Mouse (Mus musculus): ENCODE measurements around the gene Bptf. TPM values are rescaled to one million over a fixed set of nuclear protein-coding genes. Genes with fewer than 3 reads are reported as not detected.
"Not testable (repeated sequence)": the region's sequence is repeated elsewhere in the genome, so short reads cannot be mapped to it uniquely, and the experiment has no call there.

Gene Bptf
- polyA plus RNA-seq, 1 experiment from 2014 or later, result 30.1 TPM

DNA sequence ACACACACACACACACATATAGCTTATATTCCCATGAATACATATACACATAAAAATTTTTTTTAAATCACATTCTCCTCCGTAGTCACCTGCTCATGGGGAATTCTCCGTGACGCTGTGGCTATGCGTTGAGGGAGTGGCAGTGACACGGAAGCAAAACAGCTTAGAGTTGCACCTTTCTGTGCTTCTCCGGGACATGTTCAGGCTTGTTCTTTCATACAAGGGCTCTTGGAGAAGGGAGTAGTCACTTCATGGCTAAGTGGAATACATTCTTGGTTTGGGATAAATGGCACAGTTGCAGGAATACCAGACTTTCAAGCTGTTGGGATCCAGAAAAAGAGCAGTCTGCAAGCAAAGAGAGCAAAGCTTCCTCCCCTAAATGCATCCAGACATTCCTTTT lies 5.7 kb upstream of the Bptf start:
- no peak overlapping the region for H3K4me3 ChIP-seq
- H3K27ac ChIP-seq, result no peak overlapping the region
- H3K27me3 ChIP-seq, result no peaks in the 10 kb centered on the region
- no peaks in the 10 kb centered on the region for H3K36me3 ChIP-seq
- no peak overlapping the region for H3K4me2 ChIP-seq
- peaks cover 3% of the 10 kb centered on the region for H3K4me1 ChIP-seq
- no peak overlapping the region for H3K9ac ChIP-seq
- H3K9me3 ChIP-seq, result no peaks in the 10 kb centered on the region
- WGBS, result 92% methylated on average over 6 of the region's 6 CpGs
- ATAC-seq (ENCODE audit: borderline replicate concordance, extremely low read depth, low FRiP score, low TSS enrichment), result no peak

GRCm38 (mm10) chr11:107136458-107136857 lies 4.5 kb upstream of the Bptf start:
- not testable (repeated sequence) for H3K9me3 ChIP-seq; H3K36me3 ChIP-seq; H3K9ac ChIP-seq; H3K4me1 ChIP-seq; H3K27ac ChIP-seq; ATAC-seq (ENCODE audit: borderline replicate concordance, extremely low read depth, low FRiP score, low TSS enrichment); H3K27me3 ChIP-seq; H3K4me3 ChIP-seq; H3K4me2 ChIP-seq
- WGBS, result 95% methylated on average over 10 of the region's 10 CpGs

DNA sequence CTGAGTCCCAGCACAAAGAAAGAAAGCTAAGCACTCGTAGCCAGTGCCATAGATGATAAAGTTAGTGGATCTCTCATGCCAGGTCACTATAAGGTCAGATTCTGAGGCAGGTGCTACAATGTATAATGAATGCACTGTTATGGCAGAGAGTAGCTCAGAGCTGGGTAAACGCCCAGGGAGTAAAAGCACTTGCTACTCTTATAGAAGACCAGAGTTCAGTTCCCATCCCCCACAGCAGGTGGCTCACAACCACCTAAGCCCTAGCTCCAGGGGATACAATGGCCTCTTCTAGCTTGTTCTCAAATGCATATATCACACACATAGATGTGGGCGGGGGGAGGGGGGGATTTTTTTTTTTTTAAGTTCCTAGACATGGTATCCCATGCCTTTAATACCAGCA lies 3.8 kb upstream of the Bptf start:
- ATAC-seq (ENCODE audit: borderline replicate concordance, extremely low read depth, low FRiP score, low TSS enrichment), result no peak
- 31% methylated on average over 3 of the region's 3 CpGs for WGBS

DNA sequence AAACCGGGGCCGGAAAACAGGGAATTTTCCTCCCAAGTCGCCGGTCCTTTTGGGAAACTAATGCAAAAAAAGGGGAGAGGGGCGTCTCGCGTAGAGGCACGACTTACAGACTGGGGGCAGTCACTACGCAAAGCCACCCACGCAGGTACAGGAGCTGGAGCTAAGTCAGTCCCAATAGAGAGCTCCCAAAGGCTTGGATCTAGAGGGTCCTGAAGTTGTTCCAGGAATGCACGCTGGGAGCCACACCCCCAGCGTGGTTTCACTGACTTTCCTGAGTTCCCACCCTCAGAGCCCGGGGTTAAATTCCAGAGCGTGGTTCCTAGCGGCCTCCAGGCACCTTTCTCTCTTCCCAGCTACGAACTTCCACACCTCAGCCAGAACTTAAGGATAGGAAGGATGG lies 499 bp upstream of the Bptf start:
- no peaks in the 10 kb centered on the region for H3K9me3 ChIP-seq
- H3K27me3 ChIP-seq, result no peaks in the 10 kb centered on the region
- H3K9ac ChIP-seq, result peak overlapping the region; percentile 87
- peak overlapping the region; percentile 79 for H3K4me3 ChIP-seq
- peaks cover 20% of the 10 kb centered on the region for H3K4me1 ChIP-seq
- peak; percentile 40; the same call in 1 of the 2 replicates for ATAC-seq (ENCODE audit: borderline replicate concordance, extremely low read depth, low FRiP score, low TSS enrichment)
- WGBS, result under 1% methylated on average over 16 of the region's 16 CpGs
- peak overlapping the region; percentile 97 for H3K27ac ChIP-seq
- no peaks in the 10 kb centered on the region for H3K36me3 ChIP-seq
- H3K4me2 ChIP-seq, result peak overlapping the region; percentile 87

More for the DNA sequence above, 3.8 kb upstream of the Bptf start:
- Histone ChIP-seq H3K9me3 (no peaks in the 10 kb centered on the region), H3K4me1 (peaks cover 4% of the 10 kb centered on the region), H3K36me3 (no peaks in the 10 kb centered on the region), H3K4me3 (no peak overlapping the region), H3K9ac (no peak overlapping the region), H3K4me2 (no peak overlapping the region), H3K27me3 (no peaks in the 10 kb centered on the region), H3K27ac (no peak overlapping the region)

DNA sequence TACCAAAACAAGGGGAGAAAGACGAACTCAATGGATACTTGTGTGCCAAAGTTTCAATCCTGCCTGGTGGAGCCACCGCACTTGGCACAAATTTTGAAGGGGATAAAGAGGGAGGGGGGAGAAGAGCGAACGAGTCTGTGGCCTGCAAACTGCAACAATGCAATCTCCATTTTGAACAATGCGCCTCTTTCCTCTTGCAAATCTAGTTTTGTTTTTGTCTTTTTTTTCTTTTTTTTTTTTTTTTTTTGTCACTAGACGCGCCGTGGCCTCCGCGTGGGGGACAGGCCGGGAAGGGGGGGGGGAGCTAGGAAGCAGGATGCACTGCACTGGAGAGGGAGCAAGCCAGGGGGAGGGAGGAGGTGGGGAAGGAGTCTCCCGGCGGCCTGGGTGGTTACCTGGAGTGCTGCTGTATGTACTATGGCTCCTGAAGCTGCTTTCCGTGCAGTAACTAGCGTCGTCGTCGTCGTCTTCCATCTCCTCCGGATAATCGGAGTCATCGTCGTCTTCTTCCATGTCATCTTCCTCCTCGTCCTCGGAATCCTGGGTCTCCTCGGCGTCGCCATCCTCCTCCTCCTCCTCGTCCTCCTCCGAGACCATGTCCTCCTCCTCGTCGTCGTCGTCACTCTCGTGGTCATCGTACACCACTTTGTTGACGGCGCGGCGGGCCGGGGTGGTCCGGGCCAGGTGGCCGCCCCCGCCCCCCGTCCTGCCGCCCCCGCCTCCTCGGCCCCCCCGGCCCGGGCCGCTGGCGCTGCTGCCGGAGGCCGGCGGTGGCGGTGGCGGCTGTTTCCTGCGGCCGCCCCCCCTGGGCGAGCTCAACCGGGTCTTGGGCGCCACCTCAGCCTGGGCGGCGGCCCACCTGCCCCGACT lies 813 bp downstream of the Bptf start:
- Histone ChIP-seq H3K36me3 (no peaks in the 10 kb centered on the region), H3K27ac (peak overlapping the region; percentile 97), H3K9me3 (no peaks in the 10 kb centered on the region), H3K9ac (peak overlapping the region; percentile 87), H3K4me3 (peak overlapping the region; percentile 79), H3K4me1 (peaks cover 21% of the 10 kb centered on the region), H3K4me2 (peak overlapping the region; percentile 73), H3K27me3 (no peaks in the 10 kb centered on the region)
- peak; percentile 69 for ATAC-seq (ENCODE audit: borderline replicate concordance, extremely low read depth, low FRiP score, low TSS enrichment)
- under 1% methylated on average over 34 of the region's 65 CpGs for WGBS

- ATAC-seq (ENCODE audit: borderline replicate concordance, extremely low read depth, low FRiP score, low TSS enrichment), result no peak
- WGBS, result 1% methylated on average over 18 of the region's 18 CpGs
- peak overlapping the region; percentile 73 for H3K4me2 ChIP-seq
These were observed 1.6 kb downstream of the Bptf start for GRCm38 (mm10) chr11:107130221-107130788.

DNA sequence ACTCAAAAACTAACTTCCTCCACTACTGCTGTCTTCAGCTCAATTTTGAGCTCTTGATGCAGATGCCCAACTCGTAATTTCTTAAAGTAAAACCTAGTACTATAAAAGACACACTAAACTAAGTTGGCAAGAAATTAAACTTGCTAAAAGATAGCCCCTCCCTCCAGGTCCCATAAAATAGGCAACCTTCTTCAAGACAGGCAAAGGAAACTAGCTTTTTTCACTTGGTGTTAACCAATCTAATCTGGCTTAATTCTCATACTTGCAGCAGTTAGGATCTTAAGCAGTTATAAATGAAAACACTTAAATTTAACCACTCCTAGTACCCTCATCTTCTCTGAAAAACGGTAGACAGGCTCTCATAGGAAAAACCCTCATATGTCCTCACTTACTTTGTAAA lies 2.3 kb downstream of the Bptf start:
- Histone ChIP-seq H3K27me3 (no peaks in the 10 kb centered on the region), H3K9me3 (no peaks in the 10 kb centered on the region), H3K4me1 (peaks cover 31% of the 10 kb centered on the region), H3K36me3 (no peaks in the 10 kb centered on the region), H3K4me2 (peak overlapping the region; percentile 73), H3K9ac (peak overlapping the region; percentile 87), H3K27ac (no peak overlapping the region), H3K4me3 (peak overlapping the region; percentile 79)
- WGBS, result 5% methylated on average over 2 of the region's 2 CpGs
- ATAC-seq (ENCODE audit: borderline replicate concordance, extremely low read depth, low FRiP score, low TSS enrichment), result no peak

More at GRCm38 (mm10) chr11:107130221-107130788, 1.6 kb downstream of the Bptf start:
- peak overlapping the region; percentile 87 for H3K9ac ChIP-seq
- H3K27ac ChIP-seq, result peak overlapping the region; percentile 97
- peak overlapping the region; percentile 79 for H3K4me3 ChIP-seq
- no peaks in the 10 kb centered on the region for H3K36me3 ChIP-seq
- H3K4me1 ChIP-seq, result peaks cover 25% of the 10 kb centered on the region
- H3K27me3 ChIP-seq, result no peaks in the 10 kb centered on the region
- no peaks in the 10 kb centered on the region for H3K9me3 ChIP-seq

DNA sequence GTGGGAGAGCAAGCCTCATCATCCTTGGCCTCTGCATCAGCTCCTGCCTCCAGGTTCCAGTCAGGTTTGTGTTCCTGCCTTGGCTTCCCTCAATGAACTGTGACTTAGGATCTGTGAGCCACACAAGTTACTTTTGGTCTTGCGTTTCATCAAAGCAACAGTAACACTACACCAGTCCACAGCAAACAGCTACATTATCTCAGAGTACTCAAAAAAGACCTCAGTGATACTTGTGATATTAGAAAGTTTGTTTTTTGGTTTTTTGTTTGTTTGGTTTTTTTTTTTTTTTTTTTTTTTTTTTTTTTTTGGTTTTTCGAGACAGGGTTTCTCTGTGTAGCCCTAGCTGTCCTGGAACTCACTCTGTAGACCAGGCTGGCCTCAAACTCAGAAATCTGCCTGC lies 5.2 kb downstream of the Bptf start:
- H3K36me3 ChIP-seq; H3K9ac ChIP-seq; H3K9me3 ChIP-seq; ATAC-seq (ENCODE audit: borderline replicate concordance, extremely low read depth, low FRiP score, low TSS enrichment); H3K27ac ChIP-seq; H3K4me2 ChIP-seq; H3K27me3 ChIP-seq; H3K4me3 ChIP-seq: not testable (repeated sequence)
- 71% methylated on average over 2 of the region's 2 CpGs for WGBS
- peaks cover 41% of the 10 kb centered on the region for H3K4me1 ChIP-seq

GRCm38 (mm10) chr11:107125011-107125410 lies 6.9 kb downstream of the Bptf start:
- no peaks in the 10 kb centered on the region for H3K27me3 ChIP-seq
- no peak overlapping the region for H3K9ac ChIP-seq
- no peaks in the 10 kb centered on the region for H3K9me3 ChIP-seq
- no peak overlapping the region for H3K4me3 ChIP-seq
- WGBS, result 68% methylated on average over 4 of the region's 4 CpGs
- H3K27ac ChIP-seq, result no peak overlapping the region
- H3K36me3 ChIP-seq, result no peaks in the 10 kb centered on the region
- ATAC-seq (ENCODE audit: borderline replicate concordance, extremely low read depth, low FRiP score, low TSS enrichment), result no peak
- peak overlapping the region; percentile 21; the same call in 1 of the 2 replicates for H3K4me2 ChIP-seq
- peaks cover 39% of the 10 kb centered on the region for H3K4me1 ChIP-seq

DNA sequence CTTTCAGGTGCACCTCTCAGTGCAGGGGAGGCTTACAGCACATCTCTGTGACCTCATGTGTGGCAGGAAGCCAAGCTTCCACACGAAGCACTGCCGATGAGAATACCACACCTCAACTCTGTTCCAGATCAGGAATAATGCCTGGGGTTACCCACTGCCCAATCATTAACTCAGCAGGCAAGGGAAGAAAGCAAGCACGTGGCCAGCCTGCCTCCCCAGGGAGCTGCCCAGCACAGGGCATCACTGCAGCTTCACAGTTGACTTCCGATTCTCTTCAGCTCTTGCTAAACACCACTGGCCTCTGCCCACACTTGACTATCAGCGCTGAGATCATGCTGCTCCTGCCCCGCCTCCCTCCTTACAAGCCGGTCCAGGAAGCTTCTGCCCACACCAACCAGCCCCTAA lies 7.6 kb downstream of the Bptf start:
- Histone ChIP-seq H3K27ac (peak overlapping the region; percentile 27; the same call in 1 of the 2 replicates), H3K27me3 (no peaks in the 10 kb centered on the region), H3K4me3 (no peak overlapping the region), H3K9ac (no peak overlapping the region), H3K36me3 (no peaks in the 10 kb centered on the region), H3K4me1 (peaks cover 32% of the 10 kb centered on the region), H3K9me3 (no peaks in the 10 kb centered on the region), H3K4me2 (peak overlapping the region; percentile 21)
- peak; percentile 69; the same call in 1 of the 2 replicates for ATAC-seq (ENCODE audit: borderline replicate concordance, extremely low read depth, low FRiP score, low TSS enrichment)
- 15% methylated on average over 7 of the region's 7 CpGs for WGBS

DNA sequence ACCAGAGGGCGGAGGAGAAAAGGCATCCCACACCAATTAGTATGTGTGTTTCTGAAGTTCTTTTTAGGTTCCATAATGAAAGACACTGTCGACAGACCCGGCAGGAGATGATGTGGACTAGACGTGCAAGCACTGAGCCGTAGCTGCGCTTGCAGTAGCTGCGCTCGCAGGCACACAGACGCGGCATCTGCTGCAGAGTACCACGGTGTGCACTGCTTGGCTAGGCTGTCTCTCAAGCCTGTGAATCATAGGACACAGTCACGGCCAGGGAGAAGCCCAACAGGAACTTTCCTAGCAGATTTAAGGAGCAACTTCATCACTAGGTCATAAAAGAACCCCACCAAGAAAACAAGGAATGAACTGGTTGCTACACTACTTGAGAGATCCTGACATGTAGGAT lies 14.1 kb downstream of the Bptf start:
- Histone ChIP-seq H3K4me2 (no peak overlapping the region), H3K9me3 (no peaks in the 10 kb centered on the region), H3K27me3 (no peaks in the 10 kb centered on the region), H3K9ac (no peak overlapping the region), H3K27ac (no peak overlapping the region), H3K4me1 (peaks cover 32% of the 10 kb centered on the region), H3K4me3 (no peak overlapping the region), H3K36me3 (no peaks in the 10 kb centered on the region)
- ATAC-seq (ENCODE audit: borderline replicate concordance, extremely low read depth, low FRiP score, low TSS enrichment), result no peak
- WGBS, result 81% methylated on average over 12 of the region's 12 CpGs

- H3K27me3 ChIP-seq, result no peaks in the 10 kb centered on the region
- no peaks in the 10 kb centered on the region for H3K9me3 ChIP-seq
- no peak; the same call in 1 of the 2 replicates for ATAC-seq (ENCODE audit: borderline replicate concordance, extremely low read depth, low FRiP score, low TSS enrichment)
- no peak overlapping the region for H3K4me3 ChIP-seq
- peak overlapping the region; percentile 38 for H3K4me2 ChIP-seq
- H3K4me1 ChIP-seq, result peaks cover 29% of the 10 kb centered on the region
- 14% methylated on average over 10 of the region's 10 CpGs for WGBS
- H3K36me3 ChIP-seq, result peaks cover 18% of the 10 kb centered on the region
- H3K9ac ChIP-seq, result no peak overlapping the region
- peak overlapping the region; percentile 76 for H3K27ac ChIP-seq
These were observed 17.9 kb downstream of the Bptf start for GRCm38 (mm10) chr11:107113881-107114557.

All from lung, embryonic 15.5 days (tissue).